ENCODE assay signal across 8 mouse cellular contexts in the genomic region with DNA sequence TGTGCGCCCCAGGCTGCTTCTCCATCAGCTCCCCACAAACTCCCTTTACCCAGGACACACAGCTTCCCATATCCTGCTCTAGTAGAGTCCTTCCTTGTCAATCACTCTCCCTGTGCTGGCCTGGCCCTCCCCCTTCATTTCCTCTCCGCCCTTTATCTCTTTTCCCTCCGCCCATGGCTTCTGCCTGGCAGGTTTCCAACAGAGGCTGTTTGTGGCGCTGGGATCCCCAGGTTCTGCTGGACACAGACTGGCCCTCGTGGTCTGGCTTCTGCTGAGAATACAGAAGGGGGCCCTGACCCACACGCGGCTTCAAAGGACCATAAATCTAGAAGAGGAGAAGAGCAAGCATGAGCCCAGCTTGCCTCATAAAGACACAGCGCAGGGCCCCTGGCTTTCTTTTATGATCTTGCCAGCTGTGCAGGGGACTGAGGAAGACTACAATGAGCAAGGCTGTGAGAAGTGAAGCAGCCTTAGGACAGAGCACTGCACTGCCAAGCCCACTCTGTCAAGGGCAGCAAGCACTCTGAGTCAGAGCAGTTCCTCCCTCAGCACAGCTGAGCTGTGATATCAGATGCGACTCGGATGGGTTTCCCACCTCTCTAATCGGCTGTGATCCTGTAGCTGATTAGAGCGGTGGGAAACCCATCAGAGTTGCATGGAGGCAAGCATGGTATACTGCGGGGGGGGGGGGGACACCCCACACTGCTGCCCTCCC. TPM values are rescaled to one million over a fixed set of nuclear protein-coding genes. Genes with fewer than 3 reads are reported as not detected.
A peak's percentile ranks its signal among the peaks of the same experiment; 100 is the strongest.
DNase-seq lines count a peak whose midpoint lies in the region; TF ChIP-seq lines count a peak whose summit lies in the region.

No protein-coding gene starts in this region.

- 29% methylated on average over 13 of the region's 13 CpGs for WGBS in lung, adult 2 months

- TF ChIP-seq CTCF in lung, adult 2 months (IDR thresholded peaks at IDR 0.05; ENCODE audit: insufficient read depth, low read length): no peak

- H3K4me1 ChIP-seq in lung, adult 2 months (ENCODE audit: control insufficient read depth, insufficient read depth, low read length): peaks cover 2% of the 10 kb centered on the region; the same call in 1 of the 2 replicates

- peak; percentile 28 for DNase-seq in layer of hippocampus, adult 9-11 months
- no peak for DNase-seq in layer of hippocampus, adult 9-10 months (ENCODE audit: low spot score)
- DNase-seq in c-Kit-positive CD71-positive TER-119-positive erythroid progenitor cells, embryonic 14.5 days (ENCODE audit: low spot score): peak; percentile 53
- DNase-seq in heart, adult 8-10 months (ENCODE audit: low spot score): peak; percentile 78
- DNase-seq in kidney, adult 18-20 months: peak; percentile 63
- peak; percentile 34 for DNase-seq in lung, adult 2 months
- DNase-seq in ovary, postnatal 36 days (ENCODE audit: low spot score): peak; percentile 61
- DNase-seq in cerebellum, adult 8-10 months: no peak

- TF ChIP-seq POLR2A in lung, adult 2 months (IDR thresholded peaks at IDR 0.05; ENCODE audit: borderline replicate concordance, extremely low read depth, low read depth, low read length): no peak

- H3K4me3 ChIP-seq in lung, adult 2 months (replicated peaks; ENCODE audit: extremely low read depth, low read depth, low read length): no peak overlapping the region

RNA-seq across cellular contexts. Expression of gene Gm14137, which starts 1.3 kb away (rescaled TPM):
- total RNA-seq in heart, adult 8-10 months (2022): not detected
- 0.06 and 0.76 TPM in 2 replicates for polyA plus RNA-seq in lung, adult 2 months (2012; rRNA removed)

RNA-seq across cellular contexts. Expression of gene Gchfr, which starts 5.4 kb away (rescaled TPM):
- total RNA-seq in heart, adult 8-10 months (2022): 10 to 100 TPM; 10.9 to 12.5 (median 11.4) TPM
- 25.7 and 27.2 TPM in 2 replicates for polyA plus RNA-seq in lung, adult 2 months (2012; rRNA removed)

RNA-seq across cellular contexts. Expression of gene Rmdn3, which starts 16.2 kb away (rescaled TPM):
- total RNA-seq in heart, adult 8-10 months (2022): 10 to 100 TPM; 15.3 to 25.2 (median 17.5) TPM
- 17.6 TPM in 2 replicates for polyA plus RNA-seq in lung, adult 2 months (2012; rRNA removed)

RNA-seq across cellular contexts. Expression of gene Zfyve19, which starts 35.4 kb away (rescaled TPM):
- total RNA-seq in heart, adult 8-10 months (2022): 10 to 100 TPM in 2 of 4 experiments, 1 to 10 TPM in 2; 7.8 to 14.3 (median 10.0) TPM
- 29.8 and 36.1 TPM in 2 replicates for polyA plus RNA-seq in lung, adult 2 months (2012; rRNA removed)

RNA-seq across cellular contexts. Expression of gene Dnajc17, which starts 35.6 kb away (rescaled TPM):
- 10 to 100 TPM in 1 of 4 experiments, 1 to 10 TPM in 3; 7.6 to 11.2 (median 9.0) TPM for total RNA-seq in heart, adult 8-10 months (2022)
- 2.7 and 4.1 TPM in 2 replicates for polyA plus RNA-seq in lung, adult 2 months (2012; rRNA removed)

Comparison
In these comparisons a context has a peak if more than half of its experiments do, and no peak if none do; other contexts are left out.
1. DNase-seq: peak in layer of hippocampus, adult 9-11 months (single experiment), c-Kit-positive CD71-positive TER-119-positive erythroid progenitor cells, embryonic 14.5 days (single experiment), heart, adult 8-10 months (single experiment), kidney, adult 18-20 months (single experiment), lung, adult 2 months (single experiment) and ovary, postnatal 36 days (single experiment); none in layer of hippocampus, adult 9-10 months (single experiment) and cerebellum, adult 8-10 months (single experiment).